Mouse (Mus musculus) cerebellum, adult (tissue): ENCODE results near the gene Efcab9.
A peak's percentile ranks its signal among the peaks of the same experiment; 100 is the strongest.

Source experiments
- ATAC-seq: cut with Nextera tagmentation; 2 replicates; pipeline ENCODE4 v1.9.2; 2017; ENCODE audit warnings: mild to moderate bottlenecking, moderate library complexity, mixed read lengths; ENCODE audit not compliant: insufficient number of reproducible peaks, low FRiP score, low TSS enrichment

The Efcab9 gene

DNA sequence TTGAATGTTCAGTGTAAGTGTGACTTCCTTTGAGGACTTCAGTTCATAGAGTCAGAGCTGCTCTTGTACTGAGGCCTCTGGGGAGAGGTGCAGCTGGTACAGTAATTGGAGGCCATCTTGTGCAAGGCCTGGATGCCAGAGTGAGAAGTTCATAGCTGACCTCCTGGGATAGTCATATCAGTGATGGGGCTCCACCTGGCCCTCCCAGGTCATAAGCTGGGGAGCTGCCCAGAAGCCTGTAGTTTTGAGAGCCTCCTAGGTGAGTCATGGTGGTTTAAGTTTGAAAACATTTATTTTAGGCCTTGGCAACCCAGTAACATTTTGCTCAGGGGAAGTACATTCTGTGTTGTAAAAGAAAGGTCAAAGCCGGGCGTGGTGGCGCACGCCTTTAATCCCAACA, 26.1 kb upstream of the Efcab9 start:
- no peak for ATAC-seq

DNA sequence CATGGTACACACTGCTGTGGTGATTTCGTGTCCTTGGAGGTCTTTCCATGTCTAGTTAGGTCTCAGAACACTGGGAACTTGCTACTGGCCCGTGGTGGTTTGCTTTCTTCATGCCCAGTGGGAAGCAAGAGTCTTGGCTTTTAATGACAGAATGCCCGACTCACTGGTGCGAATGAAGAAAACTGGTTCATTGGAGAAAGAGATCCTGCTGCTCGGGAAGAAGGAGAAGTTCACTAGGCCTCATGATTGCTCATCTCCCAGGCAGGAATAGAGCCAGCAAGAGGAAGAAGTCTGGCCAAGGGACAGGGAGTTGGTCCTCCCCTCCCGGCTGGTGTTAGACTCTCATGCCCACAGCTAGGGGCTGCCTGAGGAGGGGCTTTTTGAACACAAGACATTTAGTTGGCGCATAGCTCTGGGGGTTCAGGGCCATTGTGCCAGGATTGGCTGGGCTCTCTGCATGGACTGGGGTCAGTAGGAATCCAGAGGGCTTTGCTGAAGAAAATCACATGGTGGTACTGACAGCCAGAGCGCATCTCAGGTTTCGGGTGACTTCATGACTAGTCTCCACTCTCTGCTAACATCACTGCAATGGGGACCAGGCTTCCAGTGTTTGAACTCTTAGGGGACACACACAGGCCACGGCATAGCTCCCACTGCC, 24.6 kb upstream of the Efcab9 start:
- no peak for ATAC-seq

DNA sequence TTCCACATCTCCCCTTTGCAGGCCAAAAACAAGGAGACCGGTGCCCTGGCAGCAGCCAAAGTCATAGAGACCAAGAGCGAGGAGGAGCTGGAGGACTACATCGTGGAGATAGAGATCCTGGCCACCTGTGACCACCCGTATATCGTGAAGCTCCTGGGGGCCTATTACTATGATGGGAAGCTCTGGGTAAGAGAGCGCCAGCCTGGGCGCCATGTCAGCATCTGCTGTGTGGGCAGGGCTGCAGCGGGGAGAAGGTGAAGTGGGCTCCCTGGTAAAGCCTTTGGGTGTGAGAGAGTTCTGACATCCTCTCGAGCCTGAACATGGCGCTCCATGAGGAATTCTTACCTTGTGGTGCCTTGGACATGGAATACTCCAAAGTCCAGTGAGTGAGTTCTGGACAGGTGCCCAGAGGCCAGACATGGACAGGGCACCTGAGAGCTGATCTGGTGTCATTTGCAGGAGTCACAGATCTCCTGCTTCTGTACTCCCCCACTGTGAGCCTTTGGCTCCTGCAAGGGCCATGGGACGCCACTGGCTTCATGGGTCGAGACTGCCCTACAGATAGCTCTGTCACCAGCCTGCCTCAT, 23.3 kb upstream of the Efcab9 start:
- no peak for ATAC-seq

DNA sequence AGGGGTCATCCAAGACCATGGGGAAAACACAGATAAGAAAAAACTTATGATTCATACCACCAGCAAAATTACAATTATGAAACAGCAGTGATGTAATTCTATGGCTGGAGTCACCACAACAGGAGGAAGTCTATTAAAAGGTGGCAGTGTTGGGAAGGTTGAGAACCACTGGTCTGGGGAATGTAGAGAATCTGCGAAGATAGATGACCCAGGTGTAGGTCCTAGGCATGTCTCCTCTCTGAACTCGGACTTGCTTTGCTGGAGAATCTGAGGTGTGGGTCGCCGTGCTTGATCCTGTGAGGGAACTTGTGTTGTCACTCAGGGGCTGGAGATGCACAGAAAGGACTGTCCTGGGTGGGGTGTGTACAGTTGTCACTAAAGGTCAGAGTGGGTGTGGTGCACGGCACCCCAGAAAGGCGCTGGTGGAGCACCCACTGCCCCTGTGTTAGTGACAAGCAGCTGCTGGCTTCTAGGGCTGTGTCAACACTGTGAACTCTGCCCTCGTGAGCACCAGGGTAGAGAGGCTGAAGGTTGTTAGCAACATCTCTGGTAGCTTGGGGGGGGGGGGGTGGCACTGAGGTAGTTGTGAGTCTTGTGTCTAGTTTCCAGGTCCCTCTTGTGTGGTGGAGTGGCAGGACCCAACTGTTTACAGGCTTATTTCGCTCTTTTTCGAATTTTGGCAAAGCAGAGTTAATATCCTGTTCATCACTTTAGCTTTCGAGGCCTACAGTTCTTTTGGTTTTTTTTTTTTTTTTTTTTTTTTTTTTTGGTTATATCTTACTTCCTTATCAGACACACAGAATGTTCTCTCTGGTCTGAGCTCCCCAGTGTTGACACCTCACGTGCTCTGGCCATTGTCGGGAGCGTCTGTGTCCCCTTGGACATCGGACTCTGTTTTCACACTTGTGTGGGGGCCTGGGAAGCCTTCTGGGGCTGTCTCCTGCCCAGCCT, 22.5 kb upstream of the Efcab9 start:
- ATAC-seq, result no peak

DNA sequence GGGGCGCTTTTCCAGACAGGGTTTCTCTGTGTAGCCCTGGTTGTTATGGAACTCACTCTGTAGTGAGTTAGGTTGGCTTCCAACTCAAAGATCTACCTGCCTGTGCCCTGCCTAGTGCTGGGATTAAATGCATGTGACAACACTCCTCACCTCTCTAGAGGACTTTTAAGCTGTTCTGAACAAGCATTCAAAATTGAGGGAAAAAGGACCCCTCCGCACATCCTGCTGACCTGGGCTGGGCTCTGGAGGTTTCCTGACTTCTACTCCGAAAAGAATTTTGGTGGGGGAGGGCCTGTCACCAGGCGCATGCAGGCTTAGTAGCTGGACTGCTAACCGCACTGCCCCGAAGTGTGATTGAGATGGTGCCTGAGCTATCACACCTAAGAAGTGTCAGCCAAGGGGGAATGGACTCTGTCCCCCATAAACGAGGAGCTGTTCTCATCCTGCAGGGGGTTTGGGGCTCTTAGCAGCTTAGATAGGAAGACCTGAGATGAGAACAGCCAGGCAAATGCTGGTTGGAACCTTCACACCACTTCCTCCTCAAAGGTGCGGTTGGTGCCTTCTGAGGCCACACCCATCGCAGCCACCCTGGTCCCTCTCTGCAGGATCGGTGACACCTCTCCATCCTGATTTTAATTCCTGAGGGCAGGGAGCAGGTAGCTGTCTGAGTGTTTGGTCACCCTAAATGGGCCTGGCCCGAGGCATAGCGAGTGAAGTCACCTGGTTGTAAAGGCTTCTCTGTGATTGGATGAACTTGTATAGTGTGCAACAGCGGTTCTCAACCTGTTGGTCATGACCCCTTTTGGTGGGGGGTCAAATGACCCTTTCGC, 21.6 kb upstream of the Efcab9 start:
- ATAC-seq, result no peak

DNA sequence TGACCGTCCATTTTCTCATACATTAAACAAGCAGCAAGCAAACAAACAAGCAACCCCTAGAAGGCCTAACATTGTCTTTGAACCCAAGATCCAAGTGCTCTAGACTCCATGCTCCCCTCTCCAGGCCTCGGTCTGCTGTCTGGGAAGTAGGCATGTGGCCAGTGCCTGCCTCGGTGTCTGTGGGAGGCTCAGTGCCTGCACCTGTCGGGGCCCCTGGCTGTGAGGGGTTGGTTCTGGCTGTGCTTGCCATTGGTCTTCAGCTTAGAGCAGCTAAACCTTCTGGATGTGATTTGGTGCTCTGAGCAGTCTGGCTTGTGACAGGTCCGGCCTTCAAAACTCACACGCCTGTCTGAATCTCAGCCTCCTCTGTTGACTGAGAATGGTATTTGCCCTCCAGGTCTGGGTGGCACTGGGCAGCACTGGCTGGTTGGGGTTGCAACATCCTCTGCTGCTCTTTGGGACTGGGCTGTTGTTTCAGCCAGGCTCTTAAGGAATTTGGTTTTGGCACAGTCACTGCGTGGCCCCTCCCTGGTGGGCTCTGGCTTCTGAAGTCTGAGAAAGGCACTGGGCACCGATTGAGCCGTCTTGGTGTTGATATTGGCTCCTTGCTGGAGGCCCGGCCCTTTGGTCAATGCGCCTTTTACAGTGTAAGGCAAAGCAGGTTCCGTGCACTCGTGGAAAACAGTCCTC, 20.7 kb upstream of the Efcab9 start:
- ATAC-seq, result no peak

DNA sequence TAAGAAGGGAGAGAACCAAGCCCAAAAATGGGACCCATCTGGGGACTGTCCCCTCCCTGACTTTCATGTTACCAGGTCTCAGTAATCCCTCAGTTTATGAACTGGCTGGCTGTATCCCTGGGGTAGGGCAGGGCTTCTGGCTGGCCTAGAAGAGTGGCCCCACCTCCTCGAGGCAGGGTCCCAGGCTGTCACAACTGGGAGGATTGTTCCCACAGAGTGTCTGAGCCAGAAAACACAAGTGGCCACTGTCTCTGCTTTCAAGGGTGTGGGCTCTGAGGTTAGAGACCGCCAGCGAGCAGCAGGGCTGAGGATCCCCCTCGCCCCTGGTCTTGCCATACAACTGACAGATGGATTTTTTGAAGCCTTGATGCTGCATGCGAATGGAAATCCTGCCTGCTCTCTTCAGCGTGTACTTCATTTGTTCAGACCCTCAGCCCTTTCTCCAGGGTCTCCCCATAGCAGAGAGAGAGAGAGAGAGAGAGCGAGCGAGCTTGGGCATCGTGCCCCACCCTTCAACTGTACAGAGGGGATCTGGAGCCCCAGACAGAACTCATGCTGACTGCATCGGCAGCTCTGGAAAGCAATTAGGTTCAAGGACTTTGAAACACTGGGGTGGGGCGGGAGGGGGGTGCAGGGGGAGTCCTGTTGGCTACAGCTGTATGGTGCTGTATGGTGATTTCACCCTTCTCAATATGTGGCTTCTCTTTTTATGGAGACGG, 19.9 kb upstream of the Efcab9 start:
- no peak for ATAC-seq

DNA sequence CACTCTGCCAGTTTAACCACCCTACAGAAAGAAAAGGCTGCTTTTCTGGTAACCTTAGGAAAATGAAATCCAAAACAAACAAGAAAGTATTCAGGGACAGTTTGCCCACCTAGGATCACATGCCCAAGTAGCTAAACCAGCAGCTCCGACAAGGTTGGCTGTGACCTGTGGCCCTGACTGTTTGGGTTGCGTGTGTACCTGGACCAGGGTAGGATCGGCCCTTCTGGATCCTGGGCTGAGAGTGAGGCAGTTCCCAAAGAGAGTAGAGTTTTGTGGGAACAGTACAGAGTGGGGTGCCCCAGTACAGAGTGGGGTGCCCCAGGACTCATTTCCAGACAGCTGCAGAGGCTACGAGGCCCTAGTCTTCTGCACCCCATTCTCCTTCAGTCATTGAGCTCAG, 19.2 kb upstream of the Efcab9 start:
- ATAC-seq, result no peak

DNA sequence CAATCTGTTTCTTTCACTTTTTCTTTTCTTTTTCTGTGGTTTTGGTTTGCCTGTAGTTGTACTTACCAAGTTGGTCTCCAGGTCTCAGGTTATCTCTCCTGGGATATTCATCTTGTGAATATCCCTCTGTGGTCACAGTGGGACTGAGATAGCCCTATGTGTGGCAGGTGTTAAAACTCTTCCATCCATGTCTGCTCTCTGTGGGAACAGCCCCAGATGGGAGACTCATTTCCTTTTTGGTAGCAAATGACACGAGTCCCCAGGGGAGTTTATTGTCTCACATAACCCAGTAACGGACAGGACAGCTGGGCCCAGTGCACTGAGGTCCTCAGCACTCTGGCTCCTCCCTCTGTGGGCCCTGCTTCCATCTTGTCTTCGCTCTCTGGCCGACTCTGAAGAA, 18.2 kb upstream of the Efcab9 start:
- no peak for ATAC-seq

DNA sequence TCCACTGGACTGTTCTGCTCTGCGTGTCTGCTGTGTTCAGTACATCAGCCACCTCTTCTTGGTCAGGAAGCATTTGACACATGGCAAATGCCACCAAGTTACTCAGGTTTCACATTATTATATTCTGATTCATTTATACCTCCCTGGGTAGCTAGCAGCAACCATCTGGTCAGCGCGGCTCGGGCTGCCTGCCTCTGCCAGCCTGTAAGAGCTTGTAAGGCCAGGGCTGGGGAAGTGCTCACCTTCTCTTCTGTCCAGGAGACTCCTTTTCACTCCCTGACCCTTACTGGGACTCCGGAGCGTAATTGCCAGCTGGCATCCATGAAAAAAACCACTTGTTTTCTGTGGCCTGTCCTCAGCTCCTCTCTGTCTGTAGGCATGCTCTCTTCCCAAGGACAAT, 17.4 kb upstream of the Efcab9 start:
- peak; percentile 75; the same call in 1 of the 2 replicates for ATAC-seq

DNA sequence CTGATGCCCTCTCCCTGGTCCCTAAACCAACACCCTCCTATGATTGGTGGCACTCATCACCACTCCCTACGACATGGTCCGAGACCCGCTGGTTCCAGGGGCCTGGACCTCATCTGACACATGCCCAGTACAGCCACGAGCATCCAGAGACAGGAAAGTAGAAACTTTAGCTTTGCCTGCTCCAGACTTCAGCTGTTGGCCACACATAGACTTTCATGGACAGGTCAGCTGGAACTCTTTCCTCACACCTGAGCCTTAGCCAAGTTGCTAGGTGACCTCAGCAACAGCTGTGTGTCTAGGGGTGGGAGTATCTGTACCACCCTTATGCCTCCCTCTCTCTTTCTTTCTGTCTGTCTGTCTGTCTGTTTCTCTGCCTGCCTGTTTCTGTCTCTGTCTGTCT, 16.4 kb upstream of the Efcab9 start:
- no peak for ATAC-seq

DNA sequence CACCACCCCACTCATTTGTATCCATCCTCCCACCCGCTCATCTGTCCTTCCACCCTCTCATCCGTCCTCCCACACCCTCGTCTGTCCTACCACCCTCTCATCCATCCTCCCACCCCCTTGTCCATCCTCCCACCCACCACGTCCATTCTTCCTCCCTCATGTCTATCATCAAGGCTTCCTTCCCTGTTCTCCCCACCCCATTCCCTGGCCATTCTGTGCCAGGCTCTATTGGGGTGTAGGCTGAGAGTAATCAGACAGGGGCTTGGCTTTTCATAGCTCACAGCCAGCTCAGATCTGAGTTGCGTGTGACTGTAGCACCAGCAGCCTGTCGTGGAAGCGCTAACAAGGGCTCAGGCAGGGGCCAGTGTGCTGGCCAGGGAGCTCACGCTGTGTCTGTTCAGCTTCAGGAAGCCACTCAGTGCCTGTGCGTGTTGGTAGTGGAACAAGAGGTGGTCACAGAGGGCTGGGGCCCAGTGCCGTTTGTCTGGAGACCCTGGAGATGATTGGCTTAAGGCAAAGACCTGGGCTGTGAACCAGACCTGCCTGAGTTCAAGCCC, 15.6 kb upstream of the Efcab9 start:
- ATAC-seq, result no peak

DNA sequence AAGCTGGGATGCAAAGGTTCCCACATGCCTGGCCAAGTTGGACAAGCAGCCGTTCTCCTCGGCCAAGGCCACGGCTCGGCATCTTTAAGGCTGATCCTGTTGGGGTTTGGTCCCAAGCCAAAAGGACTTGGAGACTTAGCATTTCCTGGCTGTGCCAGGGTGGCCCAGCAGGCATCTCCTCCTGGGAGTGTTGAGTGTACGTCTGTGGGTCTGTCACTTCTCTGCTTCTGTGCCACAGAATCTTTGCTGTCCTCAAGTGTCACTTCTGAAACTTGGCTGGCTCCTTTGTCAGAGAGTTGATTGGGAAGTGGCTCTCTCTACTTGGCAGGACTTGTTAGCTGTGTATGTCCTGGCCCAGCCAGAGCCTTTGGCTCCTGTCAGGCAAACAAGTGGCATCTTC, 14.6 kb upstream of the Efcab9 start:
- ATAC-seq, result no peak

DNA sequence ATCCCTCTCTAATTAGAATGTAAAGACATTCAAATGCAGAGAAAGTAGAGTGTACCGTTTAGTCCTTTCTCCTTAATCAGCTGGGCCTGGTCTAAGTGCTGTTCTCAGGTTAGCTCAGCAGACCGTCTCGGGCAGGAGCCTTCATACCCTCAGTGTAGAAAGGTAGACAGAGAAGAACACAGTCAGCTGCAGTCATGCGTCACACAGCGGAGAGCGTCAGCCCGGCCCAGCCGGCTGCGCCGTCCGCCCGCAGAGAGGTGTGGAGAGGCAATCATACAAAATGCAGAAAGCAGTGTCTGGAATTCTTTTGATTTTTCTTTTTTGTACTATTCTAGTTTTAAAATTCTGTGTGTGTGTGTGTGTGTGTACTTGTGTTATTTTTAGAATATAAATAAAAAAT, 13.7 kb upstream of the Efcab9 start:
- no peak for ATAC-seq

DNA sequence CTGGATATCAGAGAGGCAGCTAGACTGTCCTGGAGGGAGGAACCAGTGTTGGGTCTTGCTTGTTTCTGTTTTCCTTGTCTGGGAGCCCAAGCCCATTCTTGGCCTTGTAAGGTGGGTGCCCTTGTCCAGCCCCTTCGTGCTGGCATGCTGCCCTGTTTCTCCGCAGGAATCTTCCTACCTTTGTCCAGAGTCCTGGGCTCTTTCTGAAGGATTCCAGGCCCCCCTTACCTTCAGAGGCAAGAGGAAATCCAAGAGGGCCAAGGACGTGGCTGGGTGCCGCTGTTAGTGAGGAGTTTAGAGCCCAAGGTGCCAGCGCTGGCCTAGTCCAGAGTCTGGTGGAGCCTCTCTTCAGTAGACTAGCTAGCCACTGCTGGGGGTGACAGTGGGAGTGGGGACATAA, 12.6 kb upstream of the Efcab9 start:
- ATAC-seq, result no peak

DNA sequence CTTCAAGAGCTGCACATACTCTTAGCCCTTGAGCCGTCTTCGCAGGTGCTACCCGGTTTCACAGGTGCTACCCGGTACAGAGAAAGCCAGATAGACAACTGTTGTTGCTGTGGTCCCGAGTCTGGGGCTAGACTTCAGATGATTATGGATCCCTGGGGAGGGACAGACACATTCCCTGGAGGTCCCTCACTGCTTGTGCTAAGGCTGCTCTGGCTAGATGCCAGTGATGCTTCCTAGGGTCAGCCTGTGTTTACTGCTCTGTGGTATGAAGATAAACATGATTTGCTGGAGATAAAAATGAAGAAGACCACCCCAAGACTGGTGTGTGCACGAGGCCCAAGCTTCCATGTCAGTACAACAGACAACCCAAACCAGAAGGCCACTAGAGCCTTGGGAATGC, 12.2 kb upstream of the Efcab9 start:
- no peak for ATAC-seq

DNA sequence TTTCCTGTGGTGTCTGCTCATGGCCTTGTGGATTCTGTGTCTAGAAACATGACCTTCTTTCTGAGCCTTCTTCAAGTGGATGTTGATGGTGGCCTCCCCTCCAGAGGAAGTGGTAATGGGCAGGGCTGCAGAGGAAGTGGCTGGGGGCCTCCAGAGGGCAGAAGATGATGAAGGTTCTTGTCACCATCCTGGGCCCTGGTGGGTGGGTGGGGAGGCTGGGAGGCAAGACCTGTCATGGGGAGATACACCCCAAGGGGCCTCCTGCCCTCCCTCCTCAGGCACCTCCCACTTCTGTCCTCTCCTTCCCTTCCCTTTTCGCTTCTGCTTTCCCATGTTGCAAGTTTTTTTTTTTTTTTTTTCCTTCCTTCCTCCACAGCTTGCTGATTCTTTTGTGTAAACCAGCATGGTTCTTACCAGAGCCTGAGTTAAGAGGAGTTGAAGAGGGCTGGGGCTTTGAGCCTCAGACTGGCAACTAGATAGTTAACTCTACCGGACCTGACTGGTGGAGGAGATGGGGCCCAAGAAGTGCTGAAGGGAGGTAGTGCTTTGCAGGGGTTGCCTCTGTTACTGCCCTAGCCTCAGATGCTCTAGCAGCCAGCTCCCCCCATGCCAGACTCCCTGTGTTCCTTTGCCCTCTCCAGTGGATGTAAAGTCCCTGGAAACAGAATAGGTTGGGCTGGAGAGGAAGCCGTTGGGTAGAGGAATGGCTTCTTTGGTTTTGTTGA, 11.0 kb upstream of the Efcab9 start:
- no peak for ATAC-seq

DNA sequence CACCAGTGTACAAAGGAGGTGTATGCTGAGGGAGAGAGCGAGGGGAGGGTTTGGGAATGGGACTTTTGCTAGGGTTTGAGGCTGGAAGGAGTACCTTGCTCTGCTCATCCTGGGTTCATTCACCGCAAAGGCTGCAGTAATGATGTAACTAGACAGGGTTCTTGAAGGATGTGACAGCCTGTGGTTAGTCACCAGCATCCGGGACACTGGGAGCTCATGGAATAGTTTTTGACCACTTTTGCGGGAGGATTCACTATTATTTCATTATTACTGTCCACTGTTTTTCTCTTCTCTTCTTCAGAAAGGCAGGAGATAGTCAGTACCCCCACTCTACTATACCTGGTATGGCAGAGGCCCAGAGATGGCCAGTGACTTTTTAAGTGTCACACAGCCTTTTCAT, 10.3 kb upstream of the Efcab9 start:
- ATAC-seq, result no peak
